Mouse (Mus musculus) left cerebral cortex, postnatal 10 days (tissue): ENCODE results near the gene Ddx20. TPM values are rescaled to one million over a fixed set of nuclear protein-coding genes. Genes with fewer than 3 reads are reported as not detected.

Experiments used
- DNase-seq, 2 experiments: peaks; one replicate each; pipeline ENCODE4 v3.0.0; 2021 to 2022; ENCODE audit warnings: low spot score in 2 of 2, mixed read lengths in 1 of 2; ENCODE audit errors: extremely low spot score in 1 of 2
- intact Hi-C: fragments of 180-260 bp; cut with DNase I; formaldehyde crosslinking; loops from one replicate; pipeline ENCODE4 v1.15.1; 2025
- total RNA-seq, 2 experiments: library from RNA; stranded (reverse); gene quantifications; 2 replicates each; pipeline ENCODE4 v1.2.3; 2021

Gene Ddx20
- 10 to 100 TPM; 12.2 to 14.5 TPM for total RNA-seq

- DNase-seq: peak; percentile 97 to 98
- intact Hi-C loops: loop anchor here (2.0 to 5.0 kb wide), 3 partner anchors 39 to 270 kb away; partner anchors contain the start of gene Wdr77
Measured at GRCm38 (mm10) chr3:105687324-105688060, at the start of gene Ddx20. Gene Ddx20, minus strand, starts transcription at chr3:105687574.

- no peak for DNase-seq
Measured at GRCm38 (mm10) chr3:105737070-105737469, 49.7 kb upstream of the Ddx20 start.

DNA sequence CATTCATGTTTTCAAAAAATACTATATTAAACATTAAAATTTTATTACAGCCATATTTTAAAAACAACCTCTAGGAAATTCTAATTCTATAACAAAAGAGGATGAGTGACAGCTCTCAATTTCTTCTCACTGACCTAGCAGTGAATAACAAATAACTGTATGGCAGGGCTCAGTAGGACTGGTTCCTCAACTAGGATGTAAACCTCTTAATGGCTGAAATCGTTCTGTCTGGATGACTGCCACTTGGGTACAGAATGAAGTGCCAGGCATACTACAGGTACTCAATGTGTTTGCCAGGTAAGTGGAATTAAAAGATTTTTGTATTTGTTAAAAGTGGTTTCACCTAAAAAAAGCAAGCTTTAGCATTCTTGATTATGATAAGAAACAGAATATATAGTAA, 48.8 kb upstream of the Ddx20 start:
- no peak for DNase-seq
- intact Hi-C loops: no loop called here

More at GRCm38 (mm10) chr3:105737070-105737469, 49.7 kb upstream of the Ddx20 start:
- intact Hi-C loops: no loop called here

DNA sequence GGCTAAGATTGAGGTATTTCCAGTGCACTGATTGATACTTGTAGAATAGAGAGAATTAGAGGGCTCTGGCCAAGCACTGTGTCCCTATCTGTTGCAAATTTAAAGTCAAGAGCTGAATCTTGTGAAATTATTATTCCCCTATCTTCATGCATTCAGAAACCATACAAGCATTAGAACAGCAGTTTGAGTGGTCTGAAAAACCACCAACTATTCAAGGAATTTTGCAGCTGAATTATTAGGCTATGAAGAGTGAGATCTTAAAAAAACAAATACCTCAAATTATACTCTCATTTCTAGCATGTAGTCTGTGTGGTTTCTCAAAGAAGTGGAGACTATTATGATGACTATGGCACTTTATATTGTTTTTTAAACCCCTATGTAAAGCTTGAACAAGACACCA, 47.9 kb upstream of the Ddx20 start:
- no peak for DNase-seq
- intact Hi-C loops: no loop called here

- intact Hi-C loops: no loop called here
- DNase-seq: no peak
Measured at GRCm38 (mm10) chr3:105733538-105733937, 46.2 kb upstream of the Ddx20 start.

DNA sequence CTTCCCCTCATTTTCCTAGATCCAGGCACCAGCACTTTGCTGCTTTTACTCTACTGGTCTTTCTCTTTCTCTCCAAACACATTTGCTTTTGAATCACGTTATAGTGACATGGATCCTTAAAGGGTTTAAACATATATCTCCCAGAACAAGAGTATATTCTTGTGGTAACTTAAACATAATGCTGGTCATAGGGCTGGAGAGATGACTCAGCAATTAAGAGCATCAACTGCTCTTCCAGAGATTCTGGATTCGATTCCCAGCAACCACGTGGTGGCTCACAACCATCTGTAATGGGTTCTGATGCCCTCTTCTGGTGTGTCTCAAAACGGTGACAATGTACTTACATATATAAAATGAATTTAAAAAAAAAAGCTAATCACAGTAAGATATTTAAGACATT, 45.0 kb upstream of the Ddx20 start:
- no peak for DNase-seq
- intact Hi-C loops: no loop called here

DNA sequence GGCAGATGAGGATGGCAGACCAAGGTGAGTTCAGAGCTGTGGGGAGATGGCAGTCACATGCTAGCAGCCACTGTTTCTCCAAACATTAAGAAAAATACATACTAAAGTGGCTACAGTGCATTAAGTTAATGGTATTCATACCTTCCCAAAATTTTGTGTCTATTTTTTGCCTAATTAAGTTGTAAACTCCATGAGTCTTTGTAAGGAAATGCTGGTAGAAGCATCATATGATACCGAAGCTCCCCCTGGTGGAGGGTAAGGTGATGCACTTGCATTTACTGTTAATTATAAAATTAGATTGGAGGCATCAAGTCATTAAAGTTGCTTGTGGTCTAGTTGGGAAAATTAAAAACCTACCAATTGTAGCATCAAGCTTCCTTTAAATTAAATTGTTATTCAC, 38.7 kb upstream of the Ddx20 start:
- peak in 1 of 2 experiments; percentile 60 for DNase-seq
- intact Hi-C loops: loop anchor here (2.0 kb wide), 1 partner anchor 39 kb away; the partner anchor contains the start of gene Ddx20

- intact Hi-C loops: no loop called here
- DNase-seq: peak in 1 of 2 experiments; percentile 18
Measured at GRCm38 (mm10) chr3:105722510-105722909, 35.1 kb upstream of the Ddx20 start.

GRCm38 (mm10) chr3:105721681-105722201, 34.4 kb upstream of the Ddx20 start:
- intact Hi-C loops: no loop called here

DNA sequence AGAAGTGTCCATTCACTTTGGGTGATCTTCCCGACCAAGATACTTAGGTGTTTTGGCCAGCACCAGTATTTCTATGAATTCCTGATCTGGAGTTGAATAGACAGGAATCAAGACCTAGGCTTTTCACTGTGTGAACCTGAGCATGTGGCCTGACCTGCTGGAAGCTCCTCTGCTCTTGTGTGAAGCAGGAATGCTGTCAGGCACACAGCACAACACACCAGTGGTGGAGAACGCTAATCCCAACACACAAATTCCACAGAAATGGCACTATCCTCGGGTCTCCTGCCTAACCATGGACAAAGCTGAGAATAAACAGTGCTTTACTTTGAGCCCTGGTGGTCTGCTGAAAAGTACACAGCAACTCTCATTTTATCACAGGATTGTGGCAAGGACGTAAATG, 33.1 kb upstream of the Ddx20 start:
- DNase-seq: no peak
- intact Hi-C loops: no loop called here

More at GRCm38 (mm10) chr3:105721681-105722201, 34.4 kb upstream of the Ddx20 start:
- DNase-seq: no peak

GRCm38 (mm10) chr3:105719979-105720378, 32.6 kb upstream of the Ddx20 start:
- intact Hi-C loops: no loop called here
- DNase-seq: peak in 1 of 2 experiments; percentile 24

DNA sequence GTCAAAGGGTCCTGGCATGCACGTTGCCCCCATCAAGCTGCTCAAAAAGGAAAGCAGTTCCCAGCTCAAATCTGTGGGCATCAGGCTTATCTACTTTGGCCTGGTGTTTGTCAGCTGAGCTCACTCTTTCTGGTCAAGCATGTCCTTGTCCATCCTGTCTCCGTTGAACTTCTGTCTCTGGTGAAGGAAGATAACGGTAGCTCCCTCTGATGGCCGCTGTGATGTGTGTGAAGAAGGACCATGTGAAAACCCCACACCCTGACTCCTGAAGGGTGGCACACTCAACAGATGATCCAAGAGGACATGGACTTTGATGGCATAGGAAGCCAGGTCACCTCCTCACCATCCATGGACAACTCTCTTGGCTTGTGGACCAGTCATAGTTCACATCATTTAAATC, 31.4 kb upstream of the Ddx20 start:
- DNase-seq: no peak
- intact Hi-C loops: no loop called here

DNA sequence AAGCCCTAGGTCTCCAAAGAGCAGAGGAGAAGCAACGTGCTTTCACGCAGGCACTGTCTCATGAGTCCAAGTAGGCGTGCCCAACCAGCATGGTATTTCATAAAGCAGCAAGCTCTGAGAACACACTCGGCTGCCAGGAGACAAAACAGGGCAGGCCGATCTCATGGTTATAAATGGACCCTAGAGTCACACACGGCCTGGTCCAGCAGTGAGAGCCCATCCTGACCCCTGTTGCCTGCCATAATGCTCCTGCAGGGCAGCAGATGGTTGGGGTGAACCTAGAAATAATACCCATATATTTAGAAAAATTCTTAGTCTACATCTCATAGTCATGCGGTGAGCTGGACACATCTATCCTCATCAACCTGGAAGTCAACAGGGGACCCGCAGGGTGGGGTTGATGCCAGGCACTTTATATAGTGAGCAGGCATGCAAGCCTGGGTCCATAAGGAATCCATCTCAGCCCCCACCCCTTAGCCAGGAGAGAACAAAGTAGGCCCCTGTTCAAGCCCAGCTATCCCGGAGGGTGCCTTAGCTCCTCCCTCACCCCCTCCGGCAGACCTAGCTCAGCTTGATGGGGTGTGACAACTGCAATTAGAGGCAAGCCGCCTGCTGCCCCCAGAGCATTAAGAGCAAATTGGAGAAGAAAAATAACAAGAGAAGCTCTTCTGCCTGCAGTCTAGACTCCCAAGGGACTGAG, 30.6 kb upstream of the Ddx20 start:
- peak in 1 of 2 experiments; percentile 26 for DNase-seq
- intact Hi-C loops: no loop called here

GRCm38 (mm10) chr3:105716353-105717000, 29.1 kb upstream of the Ddx20 start:
- DNase-seq: peak in 1 of 2 experiments; percentile 40
- intact Hi-C loops: no loop called here

DNA sequence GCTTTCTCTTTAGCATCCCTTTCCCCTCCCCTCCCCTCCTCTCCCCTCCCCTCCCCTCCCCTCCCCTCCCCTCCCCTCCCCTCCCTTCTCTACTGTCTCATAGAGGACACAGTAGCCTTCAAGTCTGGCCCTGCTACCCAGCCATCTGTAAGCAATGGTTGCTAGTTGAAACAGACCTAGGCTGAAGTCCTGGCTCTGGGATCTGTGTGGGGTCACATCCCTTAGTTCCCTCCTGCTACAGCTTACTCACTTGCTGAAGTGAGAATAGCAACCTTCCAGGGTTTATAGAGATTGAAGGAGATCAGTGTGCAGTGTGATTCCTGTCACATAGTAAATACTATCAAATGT, 27.4 kb upstream of the Ddx20 start:
- intact Hi-C loops: no loop called here
- DNase-seq: no peak

DNA sequence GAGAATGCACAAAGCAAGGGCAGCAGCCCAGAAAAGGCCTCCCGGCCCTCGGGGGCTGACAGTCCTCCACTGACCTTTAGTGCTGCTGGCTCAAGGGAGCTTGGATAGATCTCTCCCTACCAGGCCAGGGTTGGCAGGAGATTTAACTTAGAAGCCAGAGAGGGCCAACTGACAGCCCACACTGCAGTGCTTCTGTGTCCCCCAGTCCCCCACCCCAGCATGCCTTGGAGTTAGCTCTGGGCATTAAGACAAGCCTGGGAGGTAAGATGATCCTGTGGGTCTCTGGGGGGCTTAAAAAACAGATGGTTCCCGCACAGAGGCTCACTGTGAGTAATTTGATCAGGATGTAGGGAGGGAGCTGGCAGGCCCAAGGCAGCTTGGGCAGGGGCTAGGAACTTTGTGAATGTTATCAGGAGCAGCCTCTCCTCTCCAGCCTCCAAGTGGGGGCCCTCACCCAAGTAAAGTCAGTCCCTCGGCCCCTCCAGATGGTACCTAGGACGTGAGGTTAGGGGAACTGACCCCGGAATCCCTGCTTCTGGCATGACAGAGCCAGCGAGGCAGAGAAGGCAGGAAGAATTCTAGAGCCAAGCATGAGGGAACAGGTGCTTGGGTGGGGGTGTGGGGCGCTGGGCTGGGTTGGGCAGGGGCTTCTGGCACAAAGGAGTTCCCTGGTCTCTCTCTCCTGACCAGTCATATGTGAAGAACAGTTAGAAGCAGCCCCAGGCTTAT, 26.9 kb upstream of the Ddx20 start:
- intact Hi-C loops: no loop called here
- peak in 1 of 2 experiments; percentile 24 for DNase-seq

- intact Hi-C loops: no loop called here
- DNase-seq: no peak
Measured at GRCm38 (mm10) chr3:105712827-105713226, 25.5 kb upstream of the Ddx20 start.

DNA sequence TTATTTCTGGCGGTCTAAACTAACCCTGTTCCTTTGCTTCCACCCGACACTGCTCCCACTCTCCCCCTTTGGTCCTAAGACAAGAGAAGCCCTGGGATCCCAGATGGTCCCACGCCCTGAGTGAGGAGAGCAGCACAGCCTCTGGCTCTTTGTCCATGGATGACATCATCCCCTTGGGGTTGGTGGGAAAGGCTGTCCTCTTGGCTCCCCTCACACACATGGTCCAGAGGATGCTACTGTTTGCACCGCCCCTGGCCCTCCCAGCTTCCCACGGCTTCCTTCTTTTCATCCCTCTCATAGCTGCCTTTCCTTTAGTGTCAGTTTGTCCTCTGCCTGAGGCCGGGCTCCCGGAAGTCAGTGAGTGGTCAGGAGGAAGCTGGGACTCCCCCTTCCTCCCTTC, 24.4 kb upstream of the Ddx20 start:
- intact Hi-C loops: no loop called here
- peak in 1 of 2 experiments; percentile 67 for DNase-seq

GRCm38 (mm10) chr3:105710246-105710645, 22.9 kb upstream of the Ddx20 start:
- DNase-seq: peak in 1 of 2 experiments; percentile 72
- intact Hi-C loops: no loop called here
